Mouse (Mus musculus) ES-Bruce4 (cell line): ENCODE data around the gene Mia. TPM values are rescaled to one million over a fixed set of nuclear protein-coding genes. Genes with fewer than 3 reads are reported as not detected.
A peak's percentile ranks its signal among the peaks of the same experiment; 100 is the strongest.

Experiments
- H3K27ac ChIP-seq: 2 replicates; pipeline ENCODE4 v1.5.1; 2012; ENCODE audit warnings: low read length, inconsistent platforms; ENCODE audit not compliant: insufficient read depth
- H3K27me3 ChIP-seq: 2 replicates; pipeline ENCODE4 v1.6.1; 2012; ENCODE audit warnings: mild to moderate bottlenecking, low read length, inconsistent platforms; ENCODE audit not compliant: control insufficient read depth, poor library complexity, insufficient read depth, severe bottlenecking
- H3K36me3 ChIP-seq: 2 replicates; pipeline ENCODE4 v1.6.1; 2012; ENCODE audit warnings: inconsistent platforms, mild to moderate bottlenecking, low read length, moderate library complexity; ENCODE audit not compliant: control insufficient read depth, poor library complexity, insufficient read depth, severe bottlenecking
- H3K4me1 ChIP-seq: one replicate; pipeline ENCODE4 v1.8.1; 2011; ENCODE audit warnings: low read length; ENCODE audit not compliant: control insufficient read depth, insufficient read depth
- H3K4me3 ChIP-seq: 2 replicates; pipeline ENCODE4 v1.5.1; 2011; ENCODE audit warnings: low read depth, mild to moderate bottlenecking, low read length
- H3K9ac ChIP-seq: 2 replicates; pipeline ENCODE4 v1.6.1; 2012; ENCODE audit warnings: low read depth, mild to moderate bottlenecking, inconsistent platforms; ENCODE audit not compliant: poor library complexity, severe bottlenecking
- H3K9me3 ChIP-seq: replicated peaks from 2 replicates; pipeline ENCODE4 v1.6.1; 2012; ENCODE audit warnings: mild to moderate bottlenecking, low read length, inconsistent platforms; ENCODE audit not compliant: control insufficient read depth, poor library complexity, insufficient read depth, severe bottlenecking
- CTCF ChIP-seq: IDR thresholded peaks from one replicate; pipeline ENCODE4 v1.8.1; 2011; ENCODE audit warnings: low read depth, low read length
- EP300 ChIP-seq: IDR thresholded peaks from 2 replicates; pipeline ENCODE4 v1.6.1; 2011; ENCODE audit warnings: low read depth, low read length; ENCODE audit not compliant: insufficient read depth
- POLR2A ChIP-seq: IDR thresholded peaks from one replicate; pipeline ENCODE4 v1.8.1; 2011; ENCODE audit warnings: low read length; ENCODE audit not compliant: insufficient read depth
- polyA plus RNA-seq: library from polyadenylated mRNA; stranded (reverse); fragments of >200 nt; gene quantifications from 2 replicates; pipeline ENCODE4 v1.2.4, GENCODE M21; 2011; ENCODE audit warnings: low read depth; ENCODE audit not compliant: missing spikeins, insufficient read depth, insufficient read length

Mia gene
- polyA plus RNA-seq, 1 experiment, result 1.0 TPM

DNA sequence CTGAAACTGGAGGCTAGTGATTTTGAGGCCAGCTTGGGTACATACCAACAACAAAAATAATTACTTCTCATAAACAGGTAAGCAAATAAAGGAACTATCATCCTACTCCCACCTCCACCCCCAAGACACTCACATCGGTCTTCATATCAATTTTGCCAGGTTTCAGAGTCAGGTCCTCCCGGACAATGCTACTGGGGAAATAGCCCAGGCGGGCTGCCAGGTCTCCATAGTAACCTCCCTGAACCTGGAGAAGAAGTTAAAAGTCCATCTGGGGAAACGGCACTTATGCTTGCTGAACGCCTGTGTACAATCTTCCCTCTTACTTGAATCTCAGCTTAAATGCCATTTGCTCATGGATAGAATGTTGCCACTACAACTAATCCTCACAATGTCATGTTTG, 921 bp downstream of the Mia start:
- Histone ChIP-seq H3K9me3 (no peaks in the 10 kb centered on the region), H3K9ac (peak overlapping the region; percentile 61; the same call in 1 of the 2 replicates), H3K27me3 (no peaks in the 10 kb centered on the region), H3K27ac (peak overlapping the region; percentile 66), H3K4me1 (no peaks in the 10 kb centered on the region), H3K36me3 (no peaks in the 10 kb centered on the region), H3K4me3 (no peak overlapping the region)
- TF ChIP-seq POLR2A, result no peak
- no peak for TF ChIP-seq EP300
- TF ChIP-seq CTCF, result no peak

DNA sequence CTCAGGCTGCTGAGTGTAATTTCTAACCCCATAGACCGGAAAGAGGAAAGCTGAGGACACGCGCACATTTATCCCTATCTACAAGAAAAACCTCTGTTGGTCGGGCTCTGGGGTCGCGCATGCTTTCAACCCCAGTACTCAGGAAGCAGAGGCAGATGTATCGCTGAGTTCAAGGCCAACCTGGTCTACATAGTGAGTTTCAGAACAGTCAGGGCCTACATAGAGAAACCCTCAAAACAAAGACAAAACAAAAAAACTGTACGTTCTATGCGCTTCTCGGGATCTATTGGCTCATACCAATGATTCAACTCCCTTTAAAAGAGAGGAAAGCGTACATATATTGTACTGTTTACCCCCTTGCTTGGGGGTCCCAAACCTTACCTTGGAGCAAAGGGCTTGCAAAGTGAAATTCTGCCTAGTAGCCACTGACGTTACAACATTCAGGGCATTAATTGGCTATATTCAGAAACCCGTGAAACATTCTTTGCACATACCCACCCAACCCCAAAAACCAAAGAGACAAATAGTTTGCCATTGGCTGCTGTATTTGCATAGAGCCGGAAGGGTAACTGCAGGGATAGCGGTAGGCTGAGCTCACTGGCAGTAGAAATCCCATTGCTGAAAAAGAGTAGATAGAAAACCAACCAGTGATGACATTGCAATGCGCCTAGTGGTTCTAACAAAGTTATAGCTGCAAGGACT, 1.6 kb downstream of the Mia start:
- Histone ChIP-seq H3K27ac (peak overlapping the region; percentile 66), H3K27me3 (no peaks in the 10 kb centered on the region), H3K4me3 (peak overlapping the region; percentile 78), H3K9ac (peak overlapping the region; percentile 61), H3K9me3 (no peaks in the 10 kb centered on the region), H3K36me3 (no peaks in the 10 kb centered on the region), H3K4me1 (no peaks in the 10 kb centered on the region)
- TF ChIP-seq CTCF, result no peak
- no peak for TF ChIP-seq POLR2A
- no peak for TF ChIP-seq EP300

DNA sequence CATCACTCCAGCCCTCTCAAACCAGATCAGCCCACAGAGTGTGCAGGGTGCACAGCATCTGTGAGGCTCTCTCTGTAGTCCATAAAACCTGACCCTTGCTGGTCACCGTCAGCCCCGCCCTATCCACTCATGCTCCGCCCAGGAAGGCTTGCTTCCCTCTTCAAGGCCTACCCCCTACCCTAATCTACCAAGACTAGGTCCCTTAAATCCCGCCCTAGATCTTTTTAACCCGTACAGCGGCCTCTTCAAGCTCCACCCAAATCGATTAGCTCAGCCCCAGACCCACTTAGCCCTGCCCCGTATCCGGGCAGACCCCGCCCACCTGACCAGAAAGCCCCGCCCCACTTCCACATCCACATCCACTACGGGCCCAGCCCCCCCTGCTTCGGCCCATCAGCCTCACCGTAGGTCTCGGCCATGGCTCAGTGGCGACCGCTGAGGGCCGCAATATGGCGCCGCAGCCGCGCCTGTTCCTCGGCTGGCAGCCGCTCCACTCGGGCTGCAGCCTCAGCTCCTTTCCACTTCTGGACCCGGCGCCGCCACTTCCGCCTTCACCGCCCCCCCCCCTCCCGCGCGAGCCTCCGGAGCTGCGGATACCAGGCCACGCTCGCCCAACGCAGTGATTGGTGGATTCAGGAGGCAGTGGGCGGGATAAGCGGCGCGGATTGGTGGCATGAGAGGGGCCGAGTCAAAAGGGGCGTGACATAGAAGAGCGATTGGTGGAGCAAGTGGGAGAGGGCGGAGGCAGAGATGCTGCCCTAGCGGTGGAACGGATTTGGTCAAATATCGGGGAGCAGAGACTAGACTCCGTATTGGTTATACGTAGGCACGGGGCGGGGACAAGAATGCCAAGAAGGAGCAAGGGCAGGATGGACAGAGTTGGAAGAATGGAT, 2.4 kb downstream of the Mia start, which contains the start of gene Rab4b:
Gene Rab4b, minus strand, starts transcription at position 573 of the 893 bp plus-strand sequence.
- Histone ChIP-seq H3K9ac (peak within 1 kb of the TSS; percentile 73), H3K4me1 (peaks cover 3% of the 10 kb centered on the region), H3K4me3 (peak within 1 kb of the TSS; percentile 81), H3K9me3 (no peaks in the 10 kb centered on the region), H3K27ac (peak within 1 kb of the TSS; percentile 66), H3K36me3 (no peaks in the 10 kb centered on the region), H3K27me3 (no peaks in the 10 kb centered on the region)
- TF ChIP-seq EP300, result no peak
- TF ChIP-seq CTCF, result no peak
- TF ChIP-seq POLR2A, result peak; percentile 61

DNA sequence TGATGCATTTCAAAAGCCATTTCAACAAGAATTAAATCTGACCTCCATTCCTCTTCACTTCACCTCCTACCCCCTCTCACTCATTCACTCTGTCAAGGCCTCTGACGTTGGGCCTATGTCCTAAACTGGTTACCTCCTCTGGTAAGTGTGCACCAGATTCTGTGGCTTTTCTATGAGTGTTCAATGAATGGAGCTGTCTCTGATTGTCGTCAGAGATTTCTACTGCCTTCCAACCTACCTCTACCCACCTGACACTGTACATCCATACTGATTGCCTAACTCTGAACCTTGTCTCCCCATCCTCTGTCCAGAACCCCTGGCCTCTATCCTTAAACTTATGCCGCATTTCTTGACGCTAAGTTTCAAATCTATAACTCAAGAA, 3.0 kb downstream of the Mia start:
- Histone ChIP-seq H3K36me3 (no peaks in the 10 kb centered on the region), H3K27me3 (no peaks in the 10 kb centered on the region), H3K4me3 (peak overlapping the region; percentile 73), H3K4me1 (peaks cover 3% of the 10 kb centered on the region), H3K27ac (peak overlapping the region; percentile 59), H3K9ac (peak overlapping the region; percentile 73), H3K9me3 (no peaks in the 10 kb centered on the region)
- TF ChIP-seq CTCF (no peak), POLR2A (no peak), EP300 (no peak)

DNA sequence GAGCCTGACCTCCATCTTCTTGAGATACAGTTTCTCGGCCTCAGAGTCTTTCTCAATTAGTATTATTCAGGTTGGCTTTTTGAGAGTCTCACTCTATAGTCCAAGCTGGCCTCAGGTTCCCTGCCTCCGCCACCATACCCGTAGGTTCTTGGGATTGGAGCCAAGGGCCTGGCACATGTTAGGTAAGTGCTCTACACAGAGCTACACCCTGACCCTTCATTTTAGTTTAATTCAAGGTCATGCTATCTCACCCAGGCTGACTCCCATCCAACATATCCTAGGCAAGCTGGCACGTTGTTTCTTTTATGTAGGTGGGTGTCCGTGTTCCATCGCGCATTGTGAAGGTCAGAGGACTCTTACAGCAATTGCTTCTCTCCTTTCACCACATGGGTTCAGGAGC, 6.1 kb downstream of the Mia start:
- no peak overlapping the region for H3K4me3 ChIP-seq

DNA sequence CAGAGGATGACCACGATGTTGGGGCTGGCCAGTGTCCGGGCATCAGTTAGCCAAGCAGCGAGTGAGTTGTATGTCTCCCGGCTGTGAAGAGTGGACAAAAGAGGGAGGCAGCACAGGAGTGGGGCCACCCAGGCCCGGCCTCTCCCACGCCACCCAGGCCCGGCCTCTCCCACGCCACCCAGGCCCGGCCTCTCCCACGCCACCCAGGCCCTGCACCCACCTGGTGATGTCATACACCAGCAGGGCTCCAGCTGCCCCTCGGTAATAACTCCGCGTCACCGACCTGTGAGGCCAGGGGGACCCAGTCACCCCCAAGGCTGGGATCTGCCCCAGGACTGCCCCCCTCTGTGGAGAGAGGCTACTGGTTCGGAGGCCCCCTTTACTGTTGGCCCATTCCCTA, 6.5 kb downstream of the Mia start:
- Histone ChIP-seq H3K4me3 (no peak overlapping the region), H3K9ac (no peak overlapping the region), H3K4me1 (peaks cover 5% of the 10 kb centered on the region), H3K27me3 (no peaks in the 10 kb centered on the region), H3K36me3 (no peaks in the 10 kb centered on the region), H3K27ac (no peak overlapping the region), H3K9me3 (no peaks in the 10 kb centered on the region)
- TF ChIP-seq EP300 (no peak), POLR2A (no peak)

More for the DNA sequence above, 6.1 kb downstream of the Mia start:
- no peak overlapping the region for H3K27ac ChIP-seq
- H3K9ac ChIP-seq, result no peak overlapping the region
- H3K9me3 ChIP-seq, result no peaks in the 10 kb centered on the region
- peaks cover 5% of the 10 kb centered on the region for H3K4me1 ChIP-seq
- no peaks in the 10 kb centered on the region for H3K36me3 ChIP-seq
- H3K27me3 ChIP-seq, result no peaks in the 10 kb centered on the region
- no peak for TF ChIP-seq POLR2A
- no peak for TF ChIP-seq CTCF
- TF ChIP-seq EP300, result no peak
